Mouse (Mus musculus) liver, adult (tissue): Measurements from ENCODE around the gene Stk11.

Experiments used
- GATA4 ChIP-seq: IDR thresholded peaks from 2 replicates; pipeline ENCODE4 v1.6.1; 2014; ENCODE audit warnings: mild to moderate bottlenecking, low read length; ENCODE audit not compliant: insufficient replicate concordance

Gene Stk11

GRCm38 (mm10) chr10:80152071-80152872 is 36.7 kb downstream of the Stk11 start:
- TF ChIP-seq GATA4: no peak

GRCm38 (mm10) chr10:80152873-80153260 is 37.3 kb downstream of the Stk11 start:
- TF ChIP-seq GATA4: no peak

- no peak for TF ChIP-seq GATA4
Measured at GRCm38 (mm10) chr10:80153713-80154112, 38.1 kb downstream of the Stk11 start.

- no peak for TF ChIP-seq GATA4
Measured at GRCm38 (mm10) chr10:80154384-80154783, 38.8 kb downstream of the Stk11 start.

GRCm38 (mm10) chr10:80155277-80155676 is 39.7 kb downstream of the Stk11 start:
- TF ChIP-seq GATA4: no peak

- TF ChIP-seq GATA4: no peak
Measured at GRCm38 (mm10) chr10:80156002-80156751, 40.6 kb downstream of the Stk11 start.

- no peak for TF ChIP-seq GATA4
Measured at GRCm38 (mm10) chr10:80156752-80157053, 41.1 kb downstream of the Stk11 start.

GRCm38 (mm10) chr10:80157141-80157929 is 41.7 kb downstream of the Stk11 start:
- no peak for TF ChIP-seq GATA4

- no peak for TF ChIP-seq GATA4
Measured at GRCm38 (mm10) chr10:80158307-80158986, 42.8 kb downstream of the Stk11 start.

- no peak for TF ChIP-seq GATA4
Measured at GRCm38 (mm10) chr10:80159021-80159560, 43.5 kb downstream of the Stk11 start.

- TF ChIP-seq GATA4: peak; percentile 37; the same call in 1 of the 2 replicates
Measured at GRCm38 (mm10) chr10:80159561-80160454, 44.2 kb downstream of the Stk11 start.

GRCm38 (mm10) chr10:80160455-80161371 is 45.1 kb downstream of the Stk11 start:
- no peak for TF ChIP-seq GATA4
